Mouse (Mus musculus) bone marrow macrophage, adult 2 months (primary cell): Measurements from ENCODE around the gene Mis18a. TPM values are rescaled to one million over a fixed set of nuclear protein-coding genes. Genes with fewer than 3 reads are reported as not detected.
A peak's percentile ranks its signal among the peaks of the same experiment; 100 is the strongest.

Experiments
- H3K27ac ChIP-seq: 2 replicates; pipeline ENCODE4 v1.5.1; 2012; ENCODE audit warnings: low read depth, low read length; ENCODE audit not compliant: insufficient read depth
- H3K4me1 ChIP-seq: 2 replicates; pipeline ENCODE4 v1.6.1; 2012; ENCODE audit warnings: low read length; ENCODE audit not compliant: control insufficient read depth, insufficient read depth
- H3K4me3 ChIP-seq: 2 replicates; pipeline ENCODE4 v1.5.1; 2012; ENCODE audit warnings: mild to moderate bottlenecking, low read length, moderate library complexity; ENCODE audit not compliant: insufficient read depth
- CTCF ChIP-seq: IDR thresholded peaks from 2 replicates; pipeline ENCODE4 v1.5.1; 2012; ENCODE audit warnings: low read depth, mild to moderate bottlenecking, low read length, moderate library complexity
- POLR2A ChIP-seq: IDR thresholded peaks from 2 replicates; pipeline ENCODE4 v1.6.1; 2012; ENCODE audit warnings: mild to moderate bottlenecking, low read depth, low read length, borderline replicate concordance
- polyA plus RNA-seq: library from polyadenylated mRNA; stranded (reverse); fragments of >200 nt; gene quantifications from 2 replicates; pipeline ENCODE4 v1.2.4, GENCODE M21; 2012; ENCODE audit not compliant: missing spikeins, insufficient read depth, insufficient read length

Gene Mis18a
- polyA plus RNA-seq, 1 experiment: 44.4 TPM

GRCm38 (mm10) chr16:90748169-90748568 is 21.0 kb upstream of the Mis18a start:
- no peak for TF ChIP-seq CTCF
- no peak for TF ChIP-seq POLR2A
- H3K4me1 ChIP-seq: peaks cover 21% of the 10 kb centered on the region

GRCm38 (mm10) chr16:90747143-90747542 is 19.9 kb upstream of the Mis18a start:
- Histone ChIP-seq H3K4me3 (no peak overlapping the region), H3K27ac (no peak overlapping the region), H3K4me1 (peaks cover 23% of the 10 kb centered on the region)
- TF ChIP-seq POLR2A (no peak), CTCF (no peak)

More at GRCm38 (mm10) chr16:90748169-90748568, 21.0 kb upstream of the Mis18a start:
- no peak overlapping the region for H3K4me3 ChIP-seq
- H3K27ac ChIP-seq: no peak overlapping the region

- no peak within 1 kb of the TSS for H3K27ac ChIP-seq
- peaks cover 3% of the 10 kb centered on the region for H3K4me1 ChIP-seq
- no peak within 1 kb of the TSS for H3K4me3 ChIP-seq
- TF ChIP-seq CTCF: no peak
- no peak for TF ChIP-seq POLR2A
These were observed 11.1 kb upstream of the Mis18a start, which contains the start of gene Mrap for GRCm38 (mm10) chr16:90738092-90738956. Mrap (plus strand) TSS chr16:90738207.

GRCm38 (mm10) chr16:90736672-90737270 is 9.6 kb upstream of the Mis18a start:
- Histone ChIP-seq H3K4me1 (no peaks in the 10 kb centered on the region), H3K27ac (no peak overlapping the region), H3K4me3 (no peak overlapping the region)
- TF ChIP-seq CTCF (no peak), POLR2A (no peak)

- H3K4me1 ChIP-seq: no peaks in the 10 kb centered on the region
- H3K27ac ChIP-seq: no peak overlapping the region
- no peak for TF ChIP-seq CTCF
- TF ChIP-seq POLR2A: no peak
- H3K4me3 ChIP-seq: no peak overlapping the region
These were observed 8.4 kb upstream of the Mis18a start for GRCm38 (mm10) chr16:90735611-90736010.

- Histone ChIP-seq H3K27ac (0 out of 2 replicates have a peak overlapping the region, but pooled peaks have one; percentile 10), H3K4me1 (peaks cover 2% of the 10 kb centered on the region; the same call in 1 of the 2 replicates), H3K4me3 (peak overlapping the region; percentile 93)
- no peak for TF ChIP-seq POLR2A
- TF ChIP-seq CTCF: no peak
These were observed 490 bp downstream of the Mis18a start for GRCm38 (mm10) chr16:90726600-90727227.

GRCm38 (mm10) chr16:90724051-90724450 is 3.2 kb downstream of the Mis18a start:
- H3K4me3 ChIP-seq: no peak overlapping the region
- H3K4me1 ChIP-seq: peaks cover 2% of the 10 kb centered on the region; the same call in 1 of the 2 replicates
- TF ChIP-seq POLR2A (no peak), CTCF (no peak)
- no peak overlapping the region for H3K27ac ChIP-seq

GRCm38 (mm10) chr16:90710313-90710712 is 16.9 kb downstream of the Mis18a start:
- H3K4me3 ChIP-seq: no peak overlapping the region
- H3K27ac ChIP-seq: no peak overlapping the region
- TF ChIP-seq POLR2A (no peak), CTCF (no peak)
- peaks cover 8% of the 10 kb centered on the region for H3K4me1 ChIP-seq

GRCm38 (mm10) chr16:90709711-90710289 is 17.4 kb downstream of the Mis18a start:
- TF ChIP-seq POLR2A: no peak
- no peak for TF ChIP-seq CTCF
- H3K4me3 ChIP-seq: no peak overlapping the region
- H3K4me1 ChIP-seq: peaks cover 8% of the 10 kb centered on the region
- no peak overlapping the region for H3K27ac ChIP-seq
